Mouse (Mus musculus) G1E-ER4 (cell line): Measurements from ENCODE around the gene Pcdh15. TPM values are rescaled to one million over a fixed set of nuclear protein-coding genes. Genes with fewer than 3 reads are reported as not detected.

Experiments
- GATA1 ChIP-seq: IDR thresholded peaks from one replicate; pipeline ENCODE4 v1.8.0; 2012; ENCODE audit warnings: low read length, inconsistent platforms
- polyA plus RNA-seq: library from polyadenylated mRNA; stranded (reverse); fragments of >175 nt; gene quantifications from 2 replicates; pipeline ENCODE4 v1.2.3, GENCODE M21; 2012

Gene Pcdh15
- polyA plus RNA-seq, 1 experiment: not detected

GRCm38 (mm10) chr10:73242294-73242693, 143.2 kb downstream of the Pcdh15 start:
- no peak for TF ChIP-seq GATA1

- TF ChIP-seq GATA1: no peak
Measured at GRCm38 (mm10) chr10:73280438-73280837, 181.3 kb downstream of the Pcdh15 start.

- no peak for TF ChIP-seq GATA1
Measured at GRCm38 (mm10) chr10:73296456-73296855, 197.3 kb downstream of the Pcdh15 start.

GRCm38 (mm10) chr10:73301951-73302350, 202.8 kb downstream of the Pcdh15 start:
- no peak for TF ChIP-seq GATA1

GRCm38 (mm10) chr10:73306677-73307076, 207.5 kb downstream of the Pcdh15 start:
- TF ChIP-seq GATA1: no peak

- no peak for TF ChIP-seq GATA1
Measured at GRCm38 (mm10) chr10:73326861-73327260, 227.7 kb downstream of the Pcdh15 start.

GRCm38 (mm10) chr10:73333426-73333825, 234.3 kb downstream of the Pcdh15 start:
- no peak for TF ChIP-seq GATA1

- TF ChIP-seq GATA1: no peak
Measured at GRCm38 (mm10) chr10:73379001-73379400, 279.9 kb downstream of the Pcdh15 start.

- TF ChIP-seq GATA1: no peak
Measured at GRCm38 (mm10) chr10:73384003-73384402, 284.9 kb downstream of the Pcdh15 start.

GRCm38 (mm10) chr10:73400426-73400825, 301.3 kb downstream of the Pcdh15 start:
- TF ChIP-seq GATA1: no peak

GRCm38 (mm10) chr10:73425408-73425807, 326.3 kb downstream of the Pcdh15 start:
- TF ChIP-seq GATA1: no peak

GRCm38 (mm10) chr10:73431345-73431744, 332.2 kb downstream of the Pcdh15 start:
- TF ChIP-seq GATA1: no peak

GRCm38 (mm10) chr10:73484082-73484481, 384.9 kb downstream of the Pcdh15 start:
- no peak for TF ChIP-seq GATA1

GRCm38 (mm10) chr10:73491654-73492053, 392.5 kb downstream of the Pcdh15 start:
- no peak for TF ChIP-seq GATA1

GRCm38 (mm10) chr10:73514846-73515245, 415.7 kb downstream of the Pcdh15 start:
- no peak for TF ChIP-seq GATA1

- no peak for TF ChIP-seq GATA1
Measured at GRCm38 (mm10) chr10:73515742-73516141, 416.6 kb downstream of the Pcdh15 start.

- no peak for TF ChIP-seq GATA1
Measured at GRCm38 (mm10) chr10:73519438-73519837, 420.3 kb downstream of the Pcdh15 start.

GRCm38 (mm10) chr10:73552831-73553230, 453.7 kb downstream of the Pcdh15 start:
- no peak for TF ChIP-seq GATA1
